Mouse (Mus musculus) hindbrain, embryonic 11.5 days (tissue): ENCODE results near the gene Ccdc102a. TPM values are rescaled to one million over a fixed set of nuclear protein-coding genes. Genes with fewer than 3 reads are reported as not detected.

Experiments used
- ATAC-seq: fragments of 200-750 bp; cut with Nextera tagmentation; 2 replicates; pipeline ENCODE4 v1.8.0; 2017; ENCODE audit warnings: mild to moderate bottlenecking, moderate TSS enrichment, moderate library complexity; ENCODE audit not compliant: low FRiP score
- DNase-seq: peaks from one replicate; pipeline ENCODE4 v3.0.0-alpha.2; 2015; ENCODE audit warnings: low spot score
- H3K27ac ChIP-seq: fragments of 300-500 bp; sonication (generic); 2 replicates; pipeline ENCODE4 v1.5.1; 2014; ENCODE audit warnings: mild to moderate bottlenecking, low read depth, low read length
- H3K27me3 ChIP-seq: fragments of 300-500 bp; sonication (generic); 2 replicates; pipeline ENCODE4 v1.6.1; 2014; ENCODE audit warnings: mild to moderate bottlenecking, low read length, moderate library complexity, mixed read lengths; ENCODE audit not compliant: control insufficient read depth, insufficient read depth
- H3K36me3 ChIP-seq: fragments of 300-500 bp; sonication (generic); 2 replicates; pipeline ENCODE4 v1.6.1; 2014; ENCODE audit warnings: mild to moderate bottlenecking, low read length, moderate library complexity, mixed read lengths; ENCODE audit not compliant: control insufficient read depth, insufficient read depth
- H3K4me1 ChIP-seq: fragments of 300-500 bp; sonication (generic); replicated peaks from 2 replicates; pipeline ENCODE4 v1.6.1; 2014; ENCODE audit warnings: low read length, mixed read lengths; ENCODE audit not compliant: control insufficient read depth, insufficient read depth
- H3K4me2 ChIP-seq: fragments of 300-500 bp; sonication (generic); replicated peaks from 2 replicates; pipeline ENCODE4 v1.6.1; 2014; ENCODE audit warnings: mild to moderate bottlenecking, low read depth, low read length
- H3K4me3 ChIP-seq: fragments of 300-500 bp; sonication (generic); 2 replicates; pipeline ENCODE4 v1.5.1; 2014; ENCODE audit warnings: low read depth, low read length
- H3K9ac ChIP-seq: fragments of 300-500 bp; sonication (generic); 2 replicates; pipeline ENCODE4 v1.6.1; 2014; ENCODE audit warnings: low read depth, low read length
- H3K9me3 ChIP-seq: fragments of 300-500 bp; sonication (generic); 2 replicates; pipeline ENCODE4 v1.6.1; 2016; ENCODE audit warnings: low read length; ENCODE audit not compliant: control insufficient read depth
- WGBS: fragments of 180-500 bp; shearing (Covaris S2); extraction: QIAGEN DNeasy Blood & Tissue Kit; methylation state at CpG from one replicate; pipeline ENCODE4 v1.1.7; 2014; 5-methylcytosine and 5-hydroxymethylcytosine counted together
- polyA plus RNA-seq: library from polyadenylated mRNA; unstranded; fragments of >200 nt; fragmentation: Nextera tagmentation; extraction: Ambion mirVana; gene quantifications from 2 replicates; pipeline ENCODE4 v1.2.1, GENCODE M21; 2014

Ccdc102a gene
- polyA plus RNA-seq = 18.5 and 19.2 TPM in 2 replicates

GRCm38 (mm10) chr8:94917851-94918495 lies at the start of gene Ccdc102a:
Gene Ccdc102a (minus strand): TSS chr8:94918098.
- Histone ChIP-seq H3K4me1 (peaks cover 5% of the 10 kb centered on the region; the same call in 1 of the 2 replicates), H3K36me3 (no peaks in the 10 kb centered on the region), H3K27ac (0 out of 2 replicates have a peak within 1 kb of the TSS, but pooled peaks have one; percentile 39), H3K4me2 (peak within 1 kb of the TSS; percentile 84), H3K4me3 (peak within 1 kb of the TSS; percentile 70), H3K9me3 (no peaks in the 10 kb centered on the region), H3K9ac (peak within 1 kb of the TSS; percentile 77), H3K27me3 (peaks cover 13% of the 10 kb centered on the region)
- DNase-seq (peak; percentile 63), ATAC-seq (peak; percentile 44)
- 3% methylated on average over 36 of the region's 51 CpGs for WGBS

- 89% methylated on average over 3 of the region's 3 CpGs for WGBS
- no peak overlapping the region for H3K27ac ChIP-seq
- no peaks in the 10 kb centered on the region for H3K36me3 ChIP-seq
- no peak overlapping the region for H3K9ac ChIP-seq
- no peak for ATAC-seq
- H3K4me1 ChIP-seq = no peaks in the 10 kb centered on the region
- H3K27me3 ChIP-seq = no peaks in the 10 kb centered on the region
- H3K4me2 ChIP-seq = no peak overlapping the region
- no peak for DNase-seq
- no peak overlapping the region for H3K4me3 ChIP-seq
- H3K9me3 ChIP-seq = no peaks in the 10 kb centered on the region
Observed at GRCm38 (mm10) chr8:94967554-94967953, 49.7 kb upstream of the Ccdc102a start.

GRCm38 (mm10) chr8:94967071-94967470 lies 49.2 kb upstream of the Ccdc102a start:
- no peak overlapping the region for H3K9ac ChIP-seq
- no peak overlapping the region for H3K4me3 ChIP-seq
- H3K36me3 ChIP-seq = no peaks in the 10 kb centered on the region
- ATAC-seq (no peak), DNase-seq (no peak)
- no peaks in the 10 kb centered on the region for H3K4me1 ChIP-seq
- no peaks in the 10 kb centered on the region for H3K9me3 ChIP-seq
- H3K27ac ChIP-seq = no peak overlapping the region
- H3K27me3 ChIP-seq = no peaks in the 10 kb centered on the region
- H3K4me2 ChIP-seq = no peak overlapping the region
- WGBS = 86% methylated on average over 4 of the region's 4 CpGs

- no peaks in the 10 kb centered on the region for H3K9me3 ChIP-seq
- H3K4me1 ChIP-seq = no peaks in the 10 kb centered on the region
- no peak overlapping the region for H3K4me2 ChIP-seq
- DNase-seq (peak; percentile 80), ATAC-seq (no peak)
- no peaks in the 10 kb centered on the region for H3K36me3 ChIP-seq
- H3K27ac ChIP-seq = no peak overlapping the region
- WGBS = 24% methylated on average over 7 of the region's 7 CpGs
- no peak overlapping the region for H3K4me3 ChIP-seq
- no peak overlapping the region for H3K9ac ChIP-seq
- no peaks in the 10 kb centered on the region for H3K27me3 ChIP-seq
Observed at GRCm38 (mm10) chr8:94966578-94966977, 48.7 kb upstream of the Ccdc102a start.

GRCm38 (mm10) chr8:94964828-94965227 lies 46.9 kb upstream of the Ccdc102a start:
- H3K27ac ChIP-seq = no peak overlapping the region
- no peaks in the 10 kb centered on the region for H3K4me1 ChIP-seq
- no peak for DNase-seq
- WGBS = 54% methylated on average over 10 of the region's 10 CpGs
- H3K27me3 ChIP-seq = no peaks in the 10 kb centered on the region
- H3K4me2 ChIP-seq = no peak overlapping the region
- H3K36me3 ChIP-seq = no peaks in the 10 kb centered on the region
- H3K9me3 ChIP-seq = no peaks in the 10 kb centered on the region
- no peak overlapping the region for H3K9ac ChIP-seq
- ATAC-seq = no peak
- H3K4me3 ChIP-seq = no peak overlapping the region

- H3K4me2 ChIP-seq = no peak overlapping the region
- no peak overlapping the region for H3K4me3 ChIP-seq
- no peak for DNase-seq
- H3K9me3 ChIP-seq = no peaks in the 10 kb centered on the region
- H3K27ac ChIP-seq = no peak overlapping the region
- WGBS = 93% methylated on average over 1 of the region's 1 CpGs
- H3K4me1 ChIP-seq = no peaks in the 10 kb centered on the region
- no peak overlapping the region for H3K9ac ChIP-seq
- H3K36me3 ChIP-seq = no peaks in the 10 kb centered on the region
- ATAC-seq = no peak
- no peaks in the 10 kb centered on the region for H3K27me3 ChIP-seq
Observed at GRCm38 (mm10) chr8:94962201-94962600, 44.3 kb upstream of the Ccdc102a start.

- no peaks in the 10 kb centered on the region for H3K4me1 ChIP-seq
- DNase-seq (no peak), ATAC-seq (no peak)
- H3K27ac ChIP-seq = no peak overlapping the region
- H3K9ac ChIP-seq = no peak overlapping the region
- 89% methylated on average over 1 of the region's 1 CpGs for WGBS
- no peaks in the 10 kb centered on the region for H3K27me3 ChIP-seq
- H3K4me3 ChIP-seq = no peak overlapping the region
- H3K4me2 ChIP-seq = no peak overlapping the region
- H3K36me3 ChIP-seq = no peaks in the 10 kb centered on the region
- H3K9me3 ChIP-seq = no peaks in the 10 kb centered on the region
Observed at GRCm38 (mm10) chr8:94956078-94956574, 38.2 kb upstream of the Ccdc102a start.

GRCm38 (mm10) chr8:94954921-94955758 lies 37.2 kb upstream of the Ccdc102a start:
- DNase-seq = peak; percentile 45
- H3K27ac ChIP-seq = no peak overlapping the region
- WGBS = 44% methylated on average over 9 of the region's 9 CpGs

More at GRCm38 (mm10) chr8:94954921-94955758, 37.2 kb upstream of the Ccdc102a start:
- H3K27me3 ChIP-seq = no peaks in the 10 kb centered on the region
- no peak overlapping the region for H3K4me3 ChIP-seq
- no peaks in the 10 kb centered on the region for H3K9me3 ChIP-seq
- no peaks in the 10 kb centered on the region for H3K36me3 ChIP-seq
- no peak overlapping the region for H3K9ac ChIP-seq
- H3K4me1 ChIP-seq = no peaks in the 10 kb centered on the region
- no peak overlapping the region for H3K4me2 ChIP-seq
- ATAC-seq = no peak
